Mouse (Mus musculus) ES-E14 (cell line): ENCODE data around the gene Sertad2.

Experiments
- CHD2 ChIP-seq: IDR thresholded peaks from 2 replicates; pipeline ENCODE4 v1.6.1; 2014; ENCODE audit warnings: mild to moderate bottlenecking, low read depth, low read length, inconsistent platforms
- ZC3H11A ChIP-seq: IDR thresholded peaks from 2 replicates; pipeline ENCODE4 v1.6.1; 2012; ENCODE audit warnings: low read depth, mild to moderate bottlenecking, inconsistent platforms, low read length, borderline replicate concordance
- ZNF384 ChIP-seq: IDR thresholded peaks from 2 replicates; pipeline ENCODE4 v1.6.1; 2012; ENCODE audit warnings: low read depth, low read length, inconsistent platforms

- no peak for TF ChIP-seq ZC3H11A
- TF ChIP-seq ZNF384 = no peak
- no peak for TF ChIP-seq CHD2
Measured at GRCm38 (mm10) chr11:20559236-20559950, 16.3 kb downstream of the Sertad2 start.
